Mouse (Mus musculus): ENCODE results near the gene Ucn2.

Ucn2 gene

DNA sequence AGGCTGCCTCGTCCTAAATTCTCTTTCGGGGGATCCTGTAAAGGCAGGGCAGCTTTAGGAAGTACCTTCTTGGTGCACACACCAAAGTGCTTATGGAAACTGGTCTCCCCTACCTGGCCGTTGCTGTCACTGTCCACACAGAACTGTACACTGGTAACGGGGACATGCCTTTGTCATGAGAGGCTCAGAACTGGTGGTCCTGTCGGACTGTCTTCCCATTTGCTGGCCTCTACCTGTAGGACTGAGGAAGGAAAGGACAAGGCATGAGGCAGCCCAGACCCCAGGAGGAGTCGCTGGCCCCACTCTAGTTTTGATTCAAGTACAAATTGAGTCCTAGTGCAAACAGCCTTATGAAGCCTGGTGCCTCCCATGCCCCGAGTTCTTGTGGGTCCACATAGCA, 45.2 kb downstream of the Ucn2 start:
- no peak for DNase-seq (ENCODE audit: low spot score in 2 of 2)

DNA sequence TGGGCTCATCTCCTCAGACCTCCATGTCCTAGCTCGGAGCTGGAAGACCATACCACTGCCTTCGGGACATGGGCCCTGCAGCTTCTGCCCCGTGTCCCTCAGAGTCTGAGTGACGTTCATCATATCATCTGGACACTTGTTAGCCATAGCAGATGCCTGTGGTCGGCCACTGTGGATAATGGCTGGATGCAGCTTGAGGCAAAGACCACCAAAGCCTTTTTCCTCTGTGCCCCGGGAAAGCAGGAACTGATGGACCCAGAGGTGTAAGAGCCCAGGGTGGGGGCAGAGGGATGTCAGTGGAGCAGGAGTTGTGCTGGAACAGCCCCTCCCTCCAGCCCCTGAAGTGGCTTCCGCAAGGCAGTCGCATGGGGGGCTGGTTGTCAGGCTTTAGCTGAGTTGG, 45.9 kb downstream of the Ucn2 start:
- no peak for DNase-seq (ENCODE audit: low spot score in 2 of 2)

DNA sequence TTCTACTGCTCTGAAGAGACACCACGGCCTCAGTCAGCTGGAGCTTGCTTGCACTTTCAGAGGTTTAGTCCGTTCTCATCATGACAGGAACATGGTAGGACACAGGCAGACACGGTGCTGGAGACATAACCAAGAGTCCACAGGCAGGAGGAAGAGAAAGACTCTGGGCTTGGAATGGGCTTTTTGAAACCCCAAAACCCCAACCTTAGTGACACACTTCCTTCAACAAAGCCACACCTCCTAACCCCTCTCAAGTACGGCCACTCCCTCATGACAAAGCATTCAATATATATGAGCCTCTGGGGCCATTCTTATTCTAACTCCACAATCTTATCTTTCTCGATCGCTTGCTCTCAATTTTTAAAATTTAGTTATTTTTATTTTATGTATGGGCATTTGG, 46.6 kb downstream of the Ucn2 start:
- DNase-seq (ENCODE audit: low spot score in 2 of 2) = no peak
